32 mouse cellular contexts compared by ENCODE assay signal in genomic region chr9:47659366-47660090, GRCm38 (mm10).
DNase-seq lines count a peak whose midpoint lies in the region; ATAC-seq and TF ChIP-seq lines count a peak whose summit lies in the region.
"Had no signal": no experiment of that assay in that cellular context is flagged by ENCODE, and none has a peak within 500 bp of the region (broad histone marks: within the 10 kb centered on the region; RNA-seq: fewer than 3 reads in every experiment).

No protein-coding gene starts in this region.

- H3K27me3 ChIP-seq in forebrain, postnatal 0 days (ENCODE audit: insufficient read depth, low read length), result no peaks in the 10 kb centered on the region
- no peaks in the 10 kb centered on the region for H3K27me3 ChIP-seq in forebrain, embryonic 12.5 days
- H3K27me3 ChIP-seq: CH12.LX; embryonic facial prominence, embryonic 12.5 days; heart, embryonic 15.5 days; hindbrain, embryonic 12.5 days; intestine, embryonic 15.5 days; limb, embryonic 15.5 days; liver, embryonic 13.5 days; lung, embryonic 15.5 days had no signal

- no peak overlapping the region for H3K4me2 ChIP-seq in forebrain, postnatal 0 days (ENCODE audit: low read depth)
- no peak overlapping the region for H3K4me2 ChIP-seq in forebrain, embryonic 12.5 days
- H3K4me2 ChIP-seq: embryonic facial prominence, embryonic 12.5 days; heart, embryonic 15.5 days; hindbrain, embryonic 12.5 days; intestine, embryonic 15.5 days; limb, embryonic 15.5 days; liver, embryonic 13.5 days; lung, embryonic 15.5 days had no signal

- no peaks in the 10 kb centered on the region for H3K36me3 ChIP-seq in forebrain, postnatal 0 days (ENCODE audit: insufficient read depth)
- no peaks in the 10 kb centered on the region for H3K36me3 ChIP-seq in forebrain, embryonic 12.5 days (replicated peaks)
- H3K36me3 ChIP-seq: embryonic facial prominence, embryonic 12.5 days; heart, embryonic 10.5 days; heart, embryonic 15.5 days; hindbrain, embryonic 12.5 days; intestine, embryonic 15.5 days; limb, embryonic 15.5 days; liver, embryonic 13.5 days; lung, embryonic 15.5 days; midbrain, embryonic 10.5 days had no signal

- intact Hi-C loops in left cerebral cortex, adult 2 months (cut with DNase I), result no loop called here

- no peak for TF ChIP-seq POLR2A in brain, embryonic 14.5 days (IDR thresholded peaks at IDR 0.05; ENCODE audit: borderline replicate concordance, extremely low read depth, insufficient read depth, insufficient read length, poor library complexity, severe bottlenecking)

- no peak overlapping the region for H3K4me3 ChIP-seq in forebrain, postnatal 0 days (ENCODE audit: low read depth, low read length)
- H3K4me3 ChIP-seq in forebrain, embryonic 12.5 days (replicated peaks), result no peak overlapping the region
- no peak overlapping the region for H3K4me3 ChIP-seq in left cerebral cortex, adult 2 months
- H3K4me3 ChIP-seq: embryonic facial prominence, embryonic 12.5 days; heart, embryonic 10.5 days; heart, embryonic 15.5 days; hindbrain, embryonic 12.5 days; intestine, embryonic 15.5 days; limb, embryonic 15.5 days; liver, embryonic 13.5 days; lung, embryonic 15.5 days; midbrain, embryonic 10.5 days had no signal

- H3K27ac ChIP-seq in forebrain, postnatal 0 days (ENCODE audit: low read depth, low read length), result no peak overlapping the region
- H3K27ac ChIP-seq in forebrain, embryonic 12.5 days, result no peak overlapping the region
- peak overlapping the region; percentile 4; the same call in 1 of the 2 replicates for H3K27ac ChIP-seq in left cerebral cortex, adult 2 months
- H3K27ac ChIP-seq: embryonic facial prominence, embryonic 12.5 days; heart, embryonic 10.5 days; heart, embryonic 15.5 days; hindbrain, embryonic 12.5 days; hindbrain, postnatal 0 days; intestine, embryonic 15.5 days; limb, embryonic 15.5 days; liver, embryonic 13.5 days; lung, embryonic 15.5 days; midbrain, embryonic 10.5 days had no signal

- H3K9ac ChIP-seq in forebrain, postnatal 0 days, result no peak overlapping the region
- no peak overlapping the region for H3K9ac ChIP-seq in forebrain, embryonic 12.5 days
- H3K9ac ChIP-seq: embryonic facial prominence, embryonic 12.5 days; heart, embryonic 15.5 days; hindbrain, embryonic 12.5 days; intestine, embryonic 15.5 days; limb, embryonic 15.5 days; liver, embryonic 13.5 days; lung, embryonic 15.5 days had no signal

- no peak for ATAC-seq in forebrain, postnatal 0 days
- ATAC-seq in forebrain, embryonic 12.5 days (ENCODE audit: low FRiP score), result no peak
- ATAC-seq: forebrain, embryonic 16.5 days; hindbrain, postnatal 0 days; intestine, embryonic 15.5 days; midbrain, embryonic 16.5 days had no signal

- H3K4me1 ChIP-seq in forebrain, postnatal 0 days (ENCODE audit: insufficient read depth), result 0 out of 2 replicates have a peak, but pooled peaks cover 5% of the 10 kb centered on the region
- H3K4me1 ChIP-seq in forebrain, embryonic 12.5 days, result no peaks in the 10 kb centered on the region
- H3K4me1 ChIP-seq: embryonic facial prominence, embryonic 12.5 days; heart, embryonic 10.5 days; heart, embryonic 15.5 days; hindbrain, embryonic 12.5 days; intestine, embryonic 15.5 days; limb, embryonic 15.5 days; liver, embryonic 13.5 days; lung, embryonic 15.5 days; midbrain, embryonic 10.5 days had no signal

- H3K9me3 ChIP-seq in forebrain, postnatal 0 days (ENCODE audit: low read length), result no peaks in the 10 kb centered on the region
- H3K9me3 ChIP-seq in forebrain, embryonic 12.5 days, result no peaks in the 10 kb centered on the region
- H3K9me3 ChIP-seq: embryonic facial prominence, embryonic 12.5 days; heart, embryonic 10.5 days; heart, embryonic 15.5 days; hindbrain, embryonic 12.5 days; intestine, embryonic 15.5 days; limb, embryonic 15.5 days; liver, embryonic 13.5 days; lung, embryonic 15.5 days; midbrain, embryonic 10.5 days had no signal

- WGBS in forebrain, postnatal 0 days, result 58% methylated on average over 6 of the region's 6 CpGs
- 94% methylated on average over 6 of the region's 6 CpGs for WGBS in forebrain, embryonic 12.5 days

- DNase-seq in forebrain, postnatal 0 days, result peak; percentile 56
- DNase-seq in left cerebral cortex, adult 2 months (ENCODE audit: extremely low spot score in 1 of 2, low spot score in 2 of 2), result no peak
- no peak for DNase-seq in left cerebral cortex, adult 8-10 months (ENCODE audit: low spot score in 2 of 2)
- peak; percentile 67 for DNase-seq in brain, embryonic 14.5 days (ENCODE audit: low read depth)
- peak; percentile 40 for DNase-seq in fat pad, adult 2 months (ENCODE audit: extremely low read depth, low read depth, low spot score)
- DNase-seq in embryo, embryonic 10.5 days (ENCODE audit: low spot score), result no peak
- DNase-seq: adrenal gland, adult 8-10 months; B cell, adult 2 months; cerebellum, adult 11-12 months; cerebellum, postnatal 10 days; gastrocnemius, postnatal 14 days; kidney, adult 2 months; kidney, postnatal 10 days; layer of hippocampus, adult 9-11 months; liver, embryonic 13.5 days; right cerebral cortex, adult 18-20 months; spleen, adult 18-20 months; thymus, adult 18-20 months; thymus, postnatal 36 days had no signal

- no peak for TF ChIP-seq CTCF in forebrain, postnatal 0 days (IDR thresholded peaks at IDR 0.05; ENCODE audit: low read depth)
- no peak for TF ChIP-seq CTCF in left cerebral cortex, adult 2 months (IDR thresholded peaks at IDR 0.05)
- no peak for TF ChIP-seq CTCF in brain, embryonic 14.5 days (IDR thresholded peaks at IDR 0.05; ENCODE audit: borderline replicate concordance, extremely low read depth, insufficient read depth, insufficient read length)

Comparison
In these comparisons a context has a peak if more than half of its experiments do, and no peak if none do; other contexts are left out.
1. DNase-seq: peak in forebrain, postnatal 0 days (single experiment), brain, embryonic 14.5 days (single experiment) and fat pad, adult 2 months (single experiment); none in left cerebral cortex, adult 2 months (0 of 2), left cerebral cortex, adult 8-10 months (0 of 2) and embryo, embryonic 10.5 days (single experiment).